Mouse (Mus musculus) MEL (cell line): ENCODE measurements around the gene Stambp. TPM values are rescaled to one million over a fixed set of nuclear protein-coding genes. Genes with fewer than 3 reads are reported as not detected.

ENCODE experiments used
- DNase-seq: peaks from one replicate; pipeline ENCODE4 v3.0.0; 2011; ENCODE audit warnings: low read depth, low spot score
- H3K27ac ChIP-seq: 2 replicates; pipeline ENCODE4 v1.5.1; 2012; ENCODE audit warnings: low read depth, mild to moderate bottlenecking, control low read depth, low read length, moderate library complexity; ENCODE audit not compliant: control insufficient read depth
- H3K27me3 ChIP-seq, 2 experiments: fragments of 150-350 bp in 1 of 2; sonication (generic) in 1 of 2; 2 replicates each; pipeline ENCODE4 v1.6.1; 2012; ENCODE audit warnings: low read length in 2 of 2, mild to moderate bottlenecking in 2 of 2, improper control_type of control experiment in 1 of 2, moderate library complexity in 1 of 2; ENCODE audit not compliant: insufficient read depth in 2 of 2, control insufficient read depth in 1 of 2
- H3K36me3 ChIP-seq, 2 experiments: 2 replicates each; pipeline ENCODE4 v1.6.1; 2012 to 2014; ENCODE audit warnings: low read length in 2 of 2, improper control_type of control experiment in 1 of 2, inconsistent platforms in 1 of 2, mild to moderate bottlenecking in 1 of 2; ENCODE audit not compliant: insufficient read depth in 2 of 2, control insufficient read depth in 1 of 2
- H3K4me1 ChIP-seq, 2 experiments: fragments of 150-350 bp in 1 of 2; sonication (generic) in 1 of 2; 2 replicates each; pipeline ENCODE4 v1.6.1; 2012; ENCODE audit warnings: low read length in 2 of 2, improper control_type of control experiment in 1 of 2, mild to moderate bottlenecking in 1 of 2; ENCODE audit not compliant: insufficient read depth in 2 of 2, control insufficient read depth in 1 of 2
- H3K4me3 ChIP-seq, 2 experiments: fragments of 150-350 bp in 1 of 2; sonication (generic) in 1 of 2; 2 replicates each; pipeline ENCODE4 v1.5.1; 2012; ENCODE audit warnings: low read depth in 2 of 2, low read length in 2 of 2, mild to moderate bottlenecking in 2 of 2, moderate library complexity in 2 of 2, control low read depth in 1 of 2, improper control_type of control experiment in 1 of 2; ENCODE audit not compliant: control insufficient read depth in 1 of 2, insufficient read depth in 1 of 2
- H3K79me2 ChIP-seq: 2 replicates; pipeline ENCODE4 v1.6.1; 2012; ENCODE audit warnings: mild to moderate bottlenecking, low read length, moderate library complexity; ENCODE audit not compliant: control insufficient read depth, poor library complexity, insufficient read depth
- H3K9ac ChIP-seq: 2 replicates; pipeline ENCODE4 v1.6.1; 2012; ENCODE audit warnings: low read depth, mild to moderate bottlenecking, control low read depth, low read length, moderate library complexity; ENCODE audit not compliant: control insufficient read depth, poor library complexity, severe bottlenecking
- H3K9me3 ChIP-seq: fragments of 150-350 bp; sonication (generic); replicated peaks from 2 replicates; pipeline ENCODE4 v1.6.1; 2012; ENCODE audit warnings: mild to moderate bottlenecking, low read length, improper control_type of control experiment, moderate library complexity; ENCODE audit not compliant: insufficient read depth
- CHD2 ChIP-seq: IDR thresholded peaks from 2 replicates; pipeline ENCODE4 v1.6.1; 2011; ENCODE audit warnings: low read length, improper control_type of control experiment
- CTCF ChIP-seq, 3 experiments: IDR thresholded peaks in 2 of 3; conservative IDR thresholded peaks in 1 of 3; 2 replicates each; pipeline ENCODE4 v1.5.1; 2011 to 2012; ENCODE audit warnings: low read length in 3 of 3, low read depth in 2 of 3, mild to moderate bottlenecking in 2 of 3, improper control_type of control experiment in 1 of 3, inconsistent platforms in 1 of 3, mixed read lengths in 1 of 3, moderate library complexity in 1 of 3; ENCODE audit not compliant: control insufficient read depth in 1 of 3, insufficient read depth in 1 of 3, poor library complexity in 1 of 3, severe bottlenecking in 1 of 3
- E2F4 ChIP-seq: IDR thresholded peaks from 2 replicates; pipeline ENCODE4 v1.6.1; 2011; ENCODE audit warnings: low read depth, low read length, improper control_type of control experiment, borderline replicate concordance
- HCFC1 ChIP-seq: IDR thresholded peaks from 2 replicates; pipeline ENCODE4 v1.6.1; 2012; ENCODE audit warnings: low read depth, mild to moderate bottlenecking, inconsistent platforms, low read length, improper control_type of control experiment, moderate library complexity
- JUND ChIP-seq: IDR thresholded peaks from 2 replicates; pipeline ENCODE4 v1.6.1; 2011; ENCODE audit warnings: low read depth, mild to moderate bottlenecking, improper control_type of control experiment, low read length
- KAT2A ChIP-seq: conservative IDR thresholded peaks from 2 replicates; pipeline ENCODE4 v1.6.1; 2012; ENCODE audit warnings: low read depth, low read length, improper control_type of control experiment, inconsistent platforms
- MEF2A ChIP-seq: IDR thresholded peaks from 2 replicates; pipeline ENCODE4 v1.6.1; 2014; ENCODE audit warnings: low read depth, mild to moderate bottlenecking, inconsistent platforms, low read length, improper control_type of control experiment; ENCODE audit not compliant: poor library complexity, insufficient replicate concordance, severe bottlenecking; ENCODE audit errors: extremely low read depth
- MXI1 ChIP-seq: IDR thresholded peaks from 2 replicates; pipeline ENCODE4 v1.6.1; 2011; ENCODE audit warnings: mild to moderate bottlenecking, low read depth, low read length, improper control_type of control experiment
- MYC ChIP-seq: IDR thresholded peaks from 2 replicates; pipeline ENCODE4 v1.6.1; 2011; ENCODE audit warnings: low read depth, mild to moderate bottlenecking, low read length, improper control_type of control experiment, moderate library complexity
- POLR2A ChIP-seq, 2 experiments: IDR thresholded peaks; 2 replicates each; pipeline ENCODE4 v1.6.1; 2011 to 2012; ENCODE audit warnings: low read length in 2 of 2, mild to moderate bottlenecking in 2 of 2, control low read depth in 1 of 2, improper control_type of control experiment in 1 of 2, low read depth in 1 of 2, moderate library complexity in 1 of 2; ENCODE audit not compliant: control insufficient read depth in 1 of 2, insufficient read depth in 1 of 2, poor library complexity in 1 of 2
- POLR2AphosphoS2 ChIP-seq: IDR thresholded peaks from 2 replicates; pipeline ENCODE4 v1.6.1; 2011; ENCODE audit warnings: low read length, improper control_type of control experiment
- POLR2AphosphoS5 ChIP-seq: IDR thresholded peaks from 2 replicates; pipeline ENCODE4 v1.6.1; 2012; ENCODE audit warnings: low read depth, borderline replicate concordance, mild to moderate bottlenecking, inconsistent platforms, low read length, moderate library complexity, mixed read lengths
- RAD21 ChIP-seq: IDR thresholded peaks from 2 replicates; pipeline ENCODE4 v1.6.1; 2011; ENCODE audit warnings: mild to moderate bottlenecking, low read depth, low read length, improper control_type of control experiment
- RCOR1 ChIP-seq: IDR thresholded peaks from 2 replicates; pipeline ENCODE4 v1.6.1; 2012; ENCODE audit warnings: low read depth, mild to moderate bottlenecking, inconsistent platforms, low read length, improper control_type of control experiment
- TAL1 ChIP-seq: IDR thresholded peaks from 2 replicates; pipeline ENCODE4 v1.6.1; 2012; ENCODE audit warnings: mild to moderate bottlenecking, inconsistent platforms, low read length, moderate library complexity, mixed read lengths
- USF1 ChIP-seq: IDR thresholded peaks from 2 replicates; pipeline ENCODE4 v1.6.1; 2014; ENCODE audit warnings: low read depth, mild to moderate bottlenecking, inconsistent platforms, low read length, improper control_type of control experiment, moderate library complexity
- USF2 ChIP-seq, 2 experiments: IDR thresholded peaks; 2 replicates each; pipeline ENCODE4 v1.6.1; 2011 to 2012; ENCODE audit warnings: improper control_type of control experiment in 2 of 2, low read length in 2 of 2, borderline replicate concordance in 1 of 2, inconsistent platforms in 1 of 2, low read depth in 1 of 2, mild to moderate bottlenecking in 1 of 2; ENCODE audit not compliant: insufficient read depth in 1 of 2
- ZKSCAN1 ChIP-seq: IDR thresholded peaks from 2 replicates; pipeline ENCODE4 v1.6.1; 2012; ENCODE audit warnings: low read depth, mild to moderate bottlenecking, inconsistent platforms, low read length, improper control_type of control experiment, moderate library complexity
- polyA plus RNA-seq, 2 experiments: library from polyadenylated mRNA; stranded (reverse) in 1 of 2; unstranded in 1 of 2; fragments of >175 nt in 1 of 2; fragments of >200 nt in 1 of 2; gene quantifications; 2 replicates each; pipeline versions ENCODE4 v1.2.1 to v1.2.4; 2012; ENCODE audit warnings: low replicate concordance in 2 of 2, low read depth in 1 of 2; ENCODE audit not compliant: insufficient read length in 2 of 2, insufficient read depth in 1 of 2, missing spikeins in 1 of 2
- total RNA-seq: library from RNA; depleted of rRNA; stranded (reverse); fragments of 300-350 nt; gene quantifications from 2 replicates; pipeline ENCODE4 v1.2.3, GENCODE M21; 2012

The Stambp gene
- total and polyA plus RNA-seq, 3 experiments = 4.0 to 18.3 TPM; not detected in 1

GRCm38 (mm10) chr6:83612976-83613375, 40.4 kb upstream of the Stambp start:
- Histone ChIP-seq H3K27ac (no peak overlapping the region), H3K27me3 (peaks cover 22 to 27% of the 10 kb centered on the region in 2 experiments)

GRCm38 (mm10) chr6:83599636-83600174, 27.2 kb upstream of the Stambp start:
- TF ChIP-seq ZKSCAN1 (no peak), POLR2AphosphoS2 (no peak), POLR2AphosphoS5 (no peak), E2F4 (no peak), RAD21 (no peak), RCOR1 (no peak), POLR2A (IDR thresholded peaks at IDR 0.05; ENCODE audit: control insufficient read depth in 1 of 2, insufficient read depth in 1 of 2, low read depth in 1 of 2, low read length in 2 of 2, poor library complexity in 1 of 2) (no peak), CHD2 (no peak), MYC (no peak), MEF2A (no peak), USF1 (no peak), JUND (no peak), USF2 (IDR thresholded peaks at IDR 0.05; ENCODE audit: borderline replicate concordance in 1 of 2, insufficient read depth in 1 of 2, low read depth in 1 of 2, low read length in 2 of 2) (no peak), CTCF (IDR thresholded peaks at IDR 0.05 in 2 of 3, conservative IDR thresholded peaks at IDR 0.05 in 1 of 3; ENCODE audit: control insufficient read depth in 1 of 3, insufficient read depth in 1 of 3, low read depth in 2 of 3, low read length in 3 of 3, poor library complexity in 1 of 3, severe bottlenecking in 1 of 3) (no peak), MXI1 (no peak), HCFC1 (no peak)
- Histone ChIP-seq H3K4me3 (no peak overlapping the region), H3K79me2 (no peaks in the 10 kb centered on the region), H3K4me1 (no peaks in the 10 kb centered on the region), H3K27ac (no peak overlapping the region), H3K9ac (no peak overlapping the region), H3K9me3 (no peaks in the 10 kb centered on the region), H3K36me3 (no peaks in the 10 kb centered on the region), H3K27me3 (peaks cover 10 to 17% of the 10 kb centered on the region in 2 experiments)
- no peak for DNase-seq

More at GRCm38 (mm10) chr6:83612976-83613375, 40.4 kb upstream of the Stambp start:
- Histone ChIP-seq H3K9ac (no peak overlapping the region), H3K4me1 (no peaks in the 10 kb centered on the region), H3K9me3 (no peaks in the 10 kb centered on the region), H3K79me2 (no peaks in the 10 kb centered on the region), H3K4me3 (no peak overlapping the region), H3K36me3 (no peaks in the 10 kb centered on the region)
- TF ChIP-seq MYC = no peak
- TF ChIP-seq TAL1 = no peak
- no peak for TF ChIP-seq KAT2A
- no peak for DNase-seq
